Mouse (Mus musculus): ENCODE measurements at regions not wholly inside any gene's neighbourhood (a gene's known extent, or its start where the extent isn't known, plus 50 kb on each side); places are given as distances from the start of the nearest gene placed in this dataset.

DNA sequence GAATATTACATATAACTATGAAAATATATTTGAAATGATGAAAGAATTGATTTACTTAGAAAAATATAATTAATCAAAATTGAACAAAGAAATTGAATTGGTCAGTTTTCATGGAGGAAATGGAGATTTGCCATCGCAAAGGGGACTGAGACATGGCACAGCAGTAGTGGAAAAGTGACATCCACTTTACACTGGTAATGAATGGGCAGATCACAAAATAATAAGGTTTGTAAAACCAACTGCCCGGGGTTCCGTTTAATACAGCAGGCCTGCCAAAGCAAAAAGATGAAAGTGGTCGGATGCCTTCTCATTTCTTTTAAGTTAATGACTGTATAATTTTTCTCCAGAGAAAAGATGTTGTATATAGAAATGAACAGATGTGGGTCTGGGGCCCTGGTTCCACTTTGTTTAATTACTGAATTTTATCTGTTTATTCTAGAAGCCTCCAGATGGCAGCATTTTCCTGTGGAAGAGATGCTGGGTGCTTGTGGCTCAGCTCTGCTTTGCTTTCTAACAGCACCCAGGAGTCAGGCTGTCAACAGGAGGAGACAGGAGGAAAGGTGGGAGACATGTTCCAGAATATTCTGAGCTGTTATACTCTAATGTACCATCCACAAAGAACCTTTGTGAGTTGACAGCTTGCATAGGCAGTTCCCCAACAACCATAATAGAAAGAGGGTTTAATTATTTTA lies 75.6 kb upstream of the Fbxl17 start:
- Histone ChIP-seq H3K4me1 (no peaks in the 10 kb centered on the region), H3K4me3 (no peak overlapping the region), H3K9me3 (no peaks in the 10 kb centered on the region), H3K27me3 (ENCODE audit: poor library complexity, severe bottlenecking) (no peaks in the 10 kb centered on the region), H3K27ac (no peak overlapping the region), H3K36me3 (replicated peaks) (no peaks in the 10 kb centered on the region)
- no peak for DNase-seq (ENCODE audit: extremely low spot score, low spot score)
- WGBS = 81% methylated on average over 4 of the region's 4 CpGs

DNA sequence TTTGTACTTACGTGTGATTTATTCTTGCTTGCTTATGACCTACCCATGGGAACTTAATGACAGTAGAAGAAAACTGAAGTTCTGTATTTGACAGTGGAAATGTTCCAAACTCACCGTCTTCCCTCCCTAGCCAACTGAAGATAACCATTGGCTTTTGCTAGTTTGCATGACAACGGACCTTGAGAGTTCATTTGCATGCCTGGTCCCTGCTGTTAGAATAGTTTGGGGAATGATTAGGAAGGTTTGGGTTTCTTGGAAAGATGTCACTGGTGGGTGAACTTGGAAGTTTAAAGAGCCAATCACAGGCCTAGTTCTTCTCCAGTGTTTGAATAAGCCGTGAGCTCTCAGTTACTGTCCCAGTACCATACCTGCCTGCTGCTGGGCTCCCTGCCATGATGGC lies 83.1 kb upstream of the Fbxl17 start:
- Histone ChIP-seq H3K36me3 (replicated peaks) (no peaks in the 10 kb centered on the region), H3K27me3 (ENCODE audit: poor library complexity, severe bottlenecking) (no peaks in the 10 kb centered on the region), H3K4me3 (no peak overlapping the region), H3K27ac (no peak overlapping the region), H3K9me3 (no peaks in the 10 kb centered on the region), H3K4me1 (no peaks in the 10 kb centered on the region)
- WGBS = 80% methylated on average over 4 of the region's 4 CpGs
- no peak for DNase-seq (ENCODE audit: extremely low spot score, low spot score)

DNA sequence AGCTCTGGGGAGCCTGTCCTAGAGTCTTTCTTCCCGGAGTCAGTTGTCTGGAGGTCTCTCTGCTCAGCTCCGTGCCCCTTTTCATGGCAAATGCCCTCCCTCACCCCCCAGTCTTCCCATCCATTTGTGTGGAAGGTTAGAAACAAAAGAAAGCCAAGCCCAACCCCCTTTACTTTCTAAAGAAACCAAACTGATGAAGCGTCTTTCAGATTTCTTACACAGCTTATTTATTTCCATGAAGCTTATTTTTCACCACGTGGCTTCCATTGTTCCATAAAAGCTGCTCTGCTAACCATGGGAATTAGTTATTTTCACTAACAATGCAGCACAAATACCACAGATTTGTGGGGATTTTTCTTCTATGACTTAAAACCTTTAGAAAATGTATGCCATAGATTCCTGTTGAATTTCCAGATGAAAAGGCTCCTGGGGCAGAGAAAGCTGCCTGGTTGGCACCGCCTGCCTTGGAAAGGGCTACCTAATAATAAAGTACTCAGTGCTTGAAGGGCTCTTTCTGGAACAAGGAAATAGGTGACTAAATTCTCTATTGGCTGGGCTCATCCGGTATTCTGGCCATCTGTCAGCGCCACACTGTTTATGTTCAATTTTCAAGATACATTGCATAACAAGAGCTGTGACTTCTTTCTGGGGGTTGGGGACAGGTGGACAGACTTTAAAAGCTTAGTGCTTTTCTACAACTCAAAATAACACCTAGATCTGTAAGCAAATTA lies 107.4 kb upstream of the Fbxl17 start:
- 38% methylated on average over 7 of the region's 7 CpGs for WGBS
- Histone ChIP-seq H3K9me3 (no peaks in the 10 kb centered on the region), H3K36me3 (replicated peaks) (no peaks in the 10 kb centered on the region), H3K27me3 (ENCODE audit: poor library complexity, severe bottlenecking) (no peaks in the 10 kb centered on the region), H3K4me1 (peaks cover 10% of the 10 kb centered on the region), H3K4me3 (no peak overlapping the region), H3K27ac (peak overlapping the region; percentile 68)
- no peak for DNase-seq (ENCODE audit: extremely low spot score, low spot score)

DNA sequence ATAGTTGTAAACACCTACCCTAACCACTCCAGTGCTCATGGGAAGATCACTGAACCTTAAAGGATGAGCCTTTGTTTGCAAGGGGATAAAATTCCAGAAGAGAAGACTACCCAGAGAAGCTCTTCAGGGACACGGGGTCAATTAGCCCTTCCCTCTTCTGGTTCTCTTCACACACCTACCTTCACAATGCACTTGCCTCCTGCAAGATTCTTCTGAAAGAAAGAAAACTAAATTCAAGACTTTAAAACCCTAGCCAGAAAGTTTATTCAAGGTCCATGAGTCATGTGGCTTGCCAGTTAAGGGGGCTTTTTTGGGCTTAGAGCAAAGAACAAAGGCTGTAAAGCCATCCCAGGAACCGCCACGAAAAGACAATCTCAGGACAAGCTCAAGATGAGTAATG lies 122.9 kb upstream of the Fbxl17 start:
- H3K9me3 ChIP-seq = no peaks in the 10 kb centered on the region
- H3K36me3 ChIP-seq (replicated peaks) = no peaks in the 10 kb centered on the region
- 26% methylated on average over 3 of the region's 3 CpGs for WGBS
- H3K4me3 ChIP-seq = no peak overlapping the region
- H3K27me3 ChIP-seq (ENCODE audit: poor library complexity, severe bottlenecking) = no peaks in the 10 kb centered on the region
- H3K4me1 ChIP-seq = no peaks in the 10 kb centered on the region
- DNase-seq (ENCODE audit: extremely low spot score, low spot score) = no peak
- no peak overlapping the region for H3K27ac ChIP-seq

DNA sequence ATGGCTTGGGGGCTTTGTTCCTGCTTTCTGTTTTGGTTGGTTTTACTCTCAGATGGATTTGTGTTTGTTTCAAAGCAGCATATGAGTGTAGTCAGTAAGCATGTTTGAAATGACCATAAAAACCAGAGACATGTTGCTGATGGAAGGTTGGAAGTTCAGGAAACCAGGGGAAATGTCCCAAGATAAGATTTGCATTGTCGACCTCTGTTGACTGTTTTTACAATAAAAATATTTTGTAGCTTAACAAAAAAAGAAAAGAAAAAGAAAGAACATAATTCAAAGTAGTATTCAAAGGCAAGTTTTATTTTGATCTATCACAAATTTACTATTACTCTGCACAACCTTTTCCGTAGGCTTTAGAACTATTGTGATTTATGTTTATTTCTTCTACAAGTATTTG lies 137.8 kb upstream of the Fbxl17 start:
- no peaks in the 10 kb centered on the region for H3K9me3 ChIP-seq
- H3K27ac ChIP-seq = no peak overlapping the region
- H3K27me3 ChIP-seq (ENCODE audit: poor library complexity, severe bottlenecking) = no peaks in the 10 kb centered on the region
- 84% methylated on average over 2 of the region's 2 CpGs for WGBS
- no peak for DNase-seq (ENCODE audit: extremely low spot score, low spot score)
- H3K36me3 ChIP-seq (replicated peaks) = no peaks in the 10 kb centered on the region
- no peaks in the 10 kb centered on the region for H3K4me1 ChIP-seq
- H3K4me3 ChIP-seq = no peak overlapping the region

DNA sequence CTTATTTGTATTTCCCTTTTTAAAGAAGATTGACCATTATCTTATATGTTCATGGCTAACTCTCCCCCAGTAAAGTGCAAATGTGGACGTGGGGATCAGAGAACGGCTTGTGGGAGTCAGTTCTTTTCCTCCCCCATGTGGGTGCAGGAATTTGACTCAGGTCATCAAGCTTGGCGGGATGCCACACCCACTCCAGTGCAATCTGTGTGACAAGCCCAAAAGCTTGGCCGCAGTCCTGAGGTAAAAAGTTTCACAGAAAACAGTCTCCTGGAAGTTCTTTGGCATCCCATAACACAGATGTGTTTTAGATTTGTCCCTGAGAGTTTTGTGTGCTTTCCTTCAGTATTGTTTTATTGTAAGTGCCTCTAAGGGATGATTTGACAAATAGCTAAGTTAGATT lies 144.6 kb upstream of the Fbxl17 start:
- H3K27me3 ChIP-seq (ENCODE audit: poor library complexity, severe bottlenecking) = no peaks in the 10 kb centered on the region
- H3K27ac ChIP-seq = no peak overlapping the region
- no peaks in the 10 kb centered on the region; the same call in 1 of the 2 replicates for H3K9me3 ChIP-seq
- DNase-seq (ENCODE audit: extremely low spot score, low spot score) = no peak
- WGBS = 88% methylated on average over 4 of the region's 4 CpGs
- H3K36me3 ChIP-seq (replicated peaks) = no peaks in the 10 kb centered on the region
- H3K4me1 ChIP-seq = no peaks in the 10 kb centered on the region
- no peak overlapping the region for H3K4me3 ChIP-seq

GRCm38 (mm10) chr17:63657687-63658086 lies 157.9 kb upstream of the Fbxl17 start:
- no peak for DNase-seq (ENCODE audit: extremely low spot score, low spot score)
- H3K4me1 ChIP-seq = no peaks in the 10 kb centered on the region
- WGBS = 82% methylated on average over 6 of the region's 6 CpGs
- H3K27me3 ChIP-seq (ENCODE audit: poor library complexity, severe bottlenecking) = no peaks in the 10 kb centered on the region
- no peak overlapping the region for H3K27ac ChIP-seq
- no peaks in the 10 kb centered on the region for H3K36me3 ChIP-seq (replicated peaks)
- no peaks in the 10 kb centered on the region for H3K9me3 ChIP-seq
- no peak overlapping the region for H3K4me3 ChIP-seq

GRCm38 (mm10) chr17:63660841-63661481 lies 161.1 kb upstream of the Fbxl17 start:
- no peak for DNase-seq (ENCODE audit: extremely low spot score, low spot score)
- Histone ChIP-seq H3K4me1 (no peaks in the 10 kb centered on the region), H3K27me3 (ENCODE audit: poor library complexity, severe bottlenecking) (no peaks in the 10 kb centered on the region), H3K4me3 (no peak overlapping the region), H3K9me3 (no peaks in the 10 kb centered on the region), H3K36me3 (replicated peaks) (no peaks in the 10 kb centered on the region), H3K27ac (no peak overlapping the region)
- 89% methylated on average over 13 of the region's 13 CpGs for WGBS

DNA sequence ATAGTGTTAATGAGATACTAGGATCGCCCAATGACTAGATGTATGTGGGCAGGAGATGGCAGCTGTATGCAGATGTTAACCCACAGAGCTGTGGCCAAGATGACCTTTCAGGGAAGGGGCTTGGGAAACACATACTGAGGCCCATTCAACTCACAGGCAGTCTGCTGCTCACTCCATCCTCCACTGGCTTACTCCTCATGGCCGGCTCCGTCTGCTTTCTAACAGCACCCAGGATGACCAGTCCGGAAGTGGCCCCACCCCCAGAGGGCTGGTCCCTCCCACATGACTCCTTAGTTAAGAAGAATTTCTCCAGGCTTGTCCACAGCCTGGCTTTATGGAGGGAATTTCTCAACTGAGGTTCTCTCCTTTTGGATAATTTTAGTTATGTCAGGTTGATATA lies 161.8 kb upstream of the Fbxl17 start:
- WGBS = 86% methylated on average over 4 of the region's 4 CpGs
- H3K27ac ChIP-seq = no peak overlapping the region
- H3K4me1 ChIP-seq = no peaks in the 10 kb centered on the region
- H3K9me3 ChIP-seq = no peaks in the 10 kb centered on the region
- H3K36me3 ChIP-seq (replicated peaks) = no peaks in the 10 kb centered on the region
- no peaks in the 10 kb centered on the region for H3K27me3 ChIP-seq (ENCODE audit: poor library complexity, severe bottlenecking)
- H3K4me3 ChIP-seq = no peak overlapping the region
- no peak for DNase-seq (ENCODE audit: extremely low spot score, low spot score)

- H3K36me3 ChIP-seq (replicated peaks) = no peaks in the 10 kb centered on the region
- 87% methylated on average over 12 of the region's 12 CpGs for WGBS
- H3K9me3 ChIP-seq = no peaks in the 10 kb centered on the region
- no peak overlapping the region for H3K27ac ChIP-seq
- H3K4me1 ChIP-seq = no peaks in the 10 kb centered on the region
- no peak overlapping the region for H3K4me3 ChIP-seq
- DNase-seq (ENCODE audit: extremely low spot score, low spot score) = no peak
- H3K27me3 ChIP-seq (ENCODE audit: poor library complexity, severe bottlenecking) = no peaks in the 10 kb centered on the region
These were observed 162.4 kb upstream of the Fbxl17 start for GRCm38 (mm10) chr17:63662251-63662650.

DNA sequence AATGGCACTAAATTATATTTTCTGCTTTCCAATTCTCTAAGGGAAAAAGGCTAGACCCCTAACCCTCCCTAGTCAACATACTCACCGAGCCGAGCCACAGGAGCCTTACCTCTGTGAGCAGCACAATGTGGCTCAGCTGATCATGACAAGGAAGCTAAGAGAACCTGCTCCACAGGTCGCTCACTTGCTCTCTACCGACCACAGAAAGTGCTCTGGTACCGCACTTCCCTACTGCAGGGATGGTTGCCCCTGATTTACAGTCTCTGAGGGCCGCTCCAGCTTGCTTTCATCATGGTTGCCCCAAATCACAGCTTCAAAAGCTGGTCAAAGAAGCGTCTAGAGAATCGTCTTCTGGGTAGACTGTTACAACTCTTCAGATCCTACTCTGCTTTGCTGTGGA lies 177.0 kb upstream of the Fbxl17 start:
- H3K27me3 ChIP-seq (ENCODE audit: poor library complexity, severe bottlenecking) = no peaks in the 10 kb centered on the region
- DNase-seq (ENCODE audit: extremely low spot score, low spot score) = no peak
- H3K9me3 ChIP-seq = no peaks in the 10 kb centered on the region
- no peaks in the 10 kb centered on the region for H3K4me1 ChIP-seq
- H3K36me3 ChIP-seq (replicated peaks) = no peaks in the 10 kb centered on the region
- no peak overlapping the region for H3K4me3 ChIP-seq
- WGBS = 85% methylated on average over 8 of the region's 8 CpGs
- no peak overlapping the region for H3K27ac ChIP-seq

DNA sequence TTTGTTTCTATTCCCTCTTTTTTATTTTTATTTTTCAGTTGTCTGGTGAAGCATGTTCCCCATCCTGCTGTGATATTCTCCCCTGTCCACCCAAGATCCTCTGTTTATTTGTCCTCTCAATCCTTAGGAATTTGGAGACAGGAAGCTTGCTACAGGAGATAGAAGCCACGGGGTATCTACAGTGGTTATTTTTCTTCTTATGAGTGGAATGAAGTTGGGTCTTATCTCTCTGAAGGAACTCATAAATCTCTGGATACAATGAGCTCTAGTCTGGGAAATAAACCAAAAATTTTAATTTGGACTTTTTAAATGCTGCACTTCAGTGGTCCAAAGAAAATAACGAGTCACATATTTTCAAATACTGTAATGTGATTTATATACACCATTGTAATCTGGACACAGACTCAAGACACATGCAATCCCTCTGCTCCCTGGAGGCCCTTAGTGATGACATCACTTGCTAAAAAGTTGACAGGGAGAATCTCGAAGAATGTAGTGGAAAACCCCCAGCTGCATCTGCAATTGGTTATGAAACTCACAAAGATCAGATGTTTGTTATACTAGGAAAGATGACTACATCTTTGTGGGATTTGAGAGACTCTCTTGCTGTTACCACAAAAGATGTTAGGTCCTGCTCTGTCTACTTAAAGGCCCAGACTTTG lies 178.3 kb upstream of the Fbxl17 start:
- H3K9me3 ChIP-seq = no peaks in the 10 kb centered on the region
- WGBS = 86% methylated on average over 3 of the region's 3 CpGs
- no peak overlapping the region for H3K27ac ChIP-seq
- no peaks in the 10 kb centered on the region for H3K4me1 ChIP-seq
- no peak overlapping the region for H3K4me3 ChIP-seq
- no peaks in the 10 kb centered on the region for H3K36me3 ChIP-seq (replicated peaks)
- H3K27me3 ChIP-seq (ENCODE audit: poor library complexity, severe bottlenecking) = no peaks in the 10 kb centered on the region
- DNase-seq (ENCODE audit: extremely low spot score, low spot score) = no peak

DNA sequence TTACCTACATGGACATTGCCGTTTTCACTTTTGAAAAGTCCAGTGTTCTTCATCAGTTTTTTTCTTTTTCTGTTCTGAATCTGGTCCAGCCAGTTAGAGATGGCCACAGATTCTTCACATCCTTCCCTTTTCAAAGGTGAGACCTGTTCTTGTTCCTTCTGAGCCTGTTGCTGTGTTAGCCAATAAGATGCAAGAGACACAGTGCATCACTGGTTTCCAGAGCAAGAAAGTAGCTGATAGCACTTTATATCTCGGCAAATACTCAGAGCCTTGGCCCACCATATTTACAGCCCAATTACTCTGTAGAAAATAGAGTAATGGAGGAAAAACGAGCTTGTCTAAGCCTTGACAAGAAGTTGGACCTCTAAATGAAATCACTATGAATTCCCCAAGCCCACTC lies 180.7 kb upstream of the Fbxl17 start:
- no peaks in the 10 kb centered on the region for H3K36me3 ChIP-seq (replicated peaks)
- no peak for DNase-seq (ENCODE audit: extremely low spot score, low spot score)
- H3K4me1 ChIP-seq = peaks cover 3% of the 10 kb centered on the region; the same call in 1 of the 2 replicates
- no peaks in the 10 kb centered on the region for H3K27me3 ChIP-seq (ENCODE audit: poor library complexity, severe bottlenecking)
- H3K9me3 ChIP-seq = no peaks in the 10 kb centered on the region
- WGBS = 72% methylated on average over 3 of the region's 3 CpGs
- H3K4me3 ChIP-seq = no peak overlapping the region
- H3K27ac ChIP-seq = no peak overlapping the region
